Mouse (Mus musculus): ENCODE data around the gene Timm13. TPM values are rescaled to one million over a fixed set of nuclear protein-coding genes. Genes with fewer than 3 reads are reported as not detected.

Timm13 gene
- polyA plus RNA-seq, 1 experiment from 2014 or later, result 293 TPM

GRCm38 (mm10) chr10:80858350-80858935 lies 42.3 kb downstream of the Timm13 start:
- peak overlapping the region; percentile 71 for H3K27ac ChIP-seq (ENCODE audit: poor library complexity, severe bottlenecking)
- peaks cover 28% of the 10 kb centered on the region for H3K4me1 ChIP-seq (replicated peaks)
- H3K4me3 ChIP-seq, result no peak overlapping the region
- peak; percentile 82 for ATAC-seq (ENCODE audit: insufficient number of reproducible peaks, low FRiP score)
- peak overlapping the region; percentile 100; the same call in 1 of the 2 replicates for H3K4me2 ChIP-seq
- H3K27me3 ChIP-seq (replicated peaks), result no peaks in the 10 kb centered on the region
- 66% methylated on average over 7 of the region's 7 CpGs for WGBS
- H3K9ac ChIP-seq, result peak overlapping the region; percentile 42; the same call in 1 of the 2 replicates
- H3K36me3 ChIP-seq, result peaks cover 22% of the 10 kb centered on the region
- H3K9me3 ChIP-seq (replicated peaks), result no peaks in the 10 kb centered on the region

- peak overlapping the region; percentile 38; the same call in 1 of the 2 replicates for H3K9ac ChIP-seq
- no peaks in the 10 kb centered on the region for H3K9me3 ChIP-seq (replicated peaks)
- no peak overlapping the region for H3K4me3 ChIP-seq
- peak overlapping the region; percentile 100 for H3K4me2 ChIP-seq
- WGBS, result 63% methylated on average over 3 of the region's 3 CpGs
- H3K27me3 ChIP-seq (replicated peaks), result no peaks in the 10 kb centered on the region
- H3K36me3 ChIP-seq, result peaks cover 22% of the 10 kb centered on the region
- H3K4me1 ChIP-seq (replicated peaks), result peaks cover 28% of the 10 kb centered on the region
- peak; percentile 47 for ATAC-seq (ENCODE audit: insufficient number of reproducible peaks, low FRiP score)
- H3K27ac ChIP-seq (ENCODE audit: poor library complexity, severe bottlenecking), result peak overlapping the region; percentile 70
Measured at GRCm38 (mm10) chr10:80857848-80858247, 42.9 kb downstream of the Timm13 start.

- no peak for ATAC-seq (ENCODE audit: insufficient number of reproducible peaks, low FRiP score)
- no peaks in the 10 kb centered on the region for H3K27me3 ChIP-seq (replicated peaks)
- H3K36me3 ChIP-seq, result peaks cover 20% of the 10 kb centered on the region
- H3K9me3 ChIP-seq (replicated peaks), result no peaks in the 10 kb centered on the region
- H3K4me2 ChIP-seq, result peak overlapping the region; percentile 100
- 0 out of 2 replicates have a peak overlapping the region, but pooled peaks have one; percentile 98 for H3K4me3 ChIP-seq
- 68% methylated on average over 8 of the region's 8 CpGs for WGBS
- peaks cover 28% of the 10 kb centered on the region for H3K4me1 ChIP-seq (replicated peaks)
- H3K27ac ChIP-seq (ENCODE audit: poor library complexity, severe bottlenecking), result peak overlapping the region; percentile 70
- peak overlapping the region; percentile 38; the same call in 1 of the 2 replicates for H3K9ac ChIP-seq
Measured at GRCm38 (mm10) chr10:80857386-80857785, 43.4 kb downstream of the Timm13 start.

- peak overlapping the region; percentile 100 for H3K4me2 ChIP-seq
- H3K4me3 ChIP-seq, result 0 out of 2 replicates have a peak overlapping the region, but pooled peaks have one; percentile 98
- H3K27me3 ChIP-seq (replicated peaks), result no peaks in the 10 kb centered on the region
- WGBS, result 75% methylated on average over 5 of the region's 5 CpGs
- H3K27ac ChIP-seq (ENCODE audit: poor library complexity, severe bottlenecking), result peak overlapping the region; percentile 70
- peak overlapping the region; percentile 38; the same call in 1 of the 2 replicates for H3K9ac ChIP-seq
- H3K4me1 ChIP-seq (replicated peaks), result peaks cover 28% of the 10 kb centered on the region
- H3K36me3 ChIP-seq, result peaks cover 20% of the 10 kb centered on the region
- no peak for ATAC-seq (ENCODE audit: insufficient number of reproducible peaks, low FRiP score)
- no peaks in the 10 kb centered on the region for H3K9me3 ChIP-seq (replicated peaks)
Measured at GRCm38 (mm10) chr10:80856908-80857307, 43.9 kb downstream of the Timm13 start.

GRCm38 (mm10) chr10:80856267-80856666 lies 44.5 kb downstream of the Timm13 start:
- Histone ChIP-seq H3K4me1 (replicated peaks) (peaks cover 28% of the 10 kb centered on the region), H3K4me3 (peak overlapping the region; percentile 98), H3K4me2 (peak overlapping the region; percentile 100), H3K27ac (ENCODE audit: poor library complexity, severe bottlenecking) (peak overlapping the region; percentile 37; the same call in 1 of the 2 replicates), H3K9me3 (replicated peaks) (no peaks in the 10 kb centered on the region), H3K9ac (peak overlapping the region; percentile 21; the same call in 1 of the 2 replicates), H3K27me3 (replicated peaks) (no peaks in the 10 kb centered on the region), H3K36me3 (peaks cover 20% of the 10 kb centered on the region)
- ATAC-seq (ENCODE audit: insufficient number of reproducible peaks, low FRiP score), result no peak
- 62% methylated on average over 3 of the region's 3 CpGs for WGBS

- Histone ChIP-seq H3K27me3 (replicated peaks) (no peaks in the 10 kb centered on the region), H3K4me1 (replicated peaks) (peaks cover 28% of the 10 kb centered on the region), H3K27ac (ENCODE audit: poor library complexity, severe bottlenecking) (peak overlapping the region; percentile 37; the same call in 1 of the 2 replicates), H3K36me3 (peaks cover 24% of the 10 kb centered on the region), H3K4me3 (peak overlapping the region; percentile 98), H3K4me2 (peak overlapping the region; percentile 100), H3K9ac (peak overlapping the region; percentile 96), H3K9me3 (replicated peaks) (no peaks in the 10 kb centered on the region)
- 18% methylated on average over 11 of the region's 11 CpGs for whole genome bisulfite sequencing
- no peak for ATAC-seq (ENCODE audit: insufficient number of reproducible peaks, low FRiP score)
Measured at GRCm38 (mm10) chr10:80855749-80856073, 45.1 kb downstream of the Timm13 start.

GRCm38 (mm10) chr10:80854913-80855748 lies 45.6 kb downstream of the Timm13 start, which contains the start of the genes Lsm7 and Sppl2b:
Gene Lsm7, minus strand, starts transcription at chr10:80855209.
Gene Sppl2b, plus strand, starts transcription at chr10:80855275.
- H3K4me1 ChIP-seq (replicated peaks), result peaks cover 28% of the 10 kb centered on the region
- ATAC-seq (ENCODE audit: insufficient number of reproducible peaks, low FRiP score), result peak; percentile 77
- H3K4me2 ChIP-seq, result peak within 1 kb of the TSS; percentile 100
- peak within 1 kb of the TSS; percentile 98 for H3K4me3 ChIP-seq
- under 1% methylated on average over 80 of the region's 81 CpGs for WGBS
- no peaks in the 10 kb centered on the region for H3K9me3 ChIP-seq (replicated peaks)
- peak within 1 kb of the TSS; percentile 96 for H3K9ac ChIP-seq
- H3K36me3 ChIP-seq, result peaks cover 29% of the 10 kb centered on the region
- peak within 1 kb of the TSS; percentile 37; the same call in 1 of the 2 replicates for H3K27ac ChIP-seq (ENCODE audit: poor library complexity, severe bottlenecking)
- no peaks in the 10 kb centered on the region for H3K27me3 ChIP-seq (replicated peaks)

Other genes starting within 250 kb of the Timm13 start
- gene Btbd2, start 243.9 kb downstream of the Timm13 start, polyA plus RNA-seq (2016; fragmentation: Nextera tagmentation; extraction: Ambion mirVana), result 64.9 and 65.7 TPM in 2 replicates
- 99.6 and 102 TPM in 2 replicates for gene Mknk2, start 222.9 kb downstream of the Timm13 start, polyA plus RNA-seq (2016; fragmentation: Nextera tagmentation; extraction: Ambion mirVana)
- 34.8 and 38.1 TPM in 2 replicates for gene Mob3a, start 199.0 kb downstream of the Timm13 start, polyA plus RNA-seq (2016; fragmentation: Nextera tagmentation; extraction: Ambion mirVana)
- 13.2 and 18.4 TPM in 2 replicates for gene Izumo4, start 198.8 kb downstream of the Timm13 start, polyA plus RNA-seq (2016; fragmentation: Nextera tagmentation; extraction: Ambion mirVana)
- gene Ap3d1, start 158.7 kb downstream of the Timm13 start, polyA plus RNA-seq (2016; fragmentation: Nextera tagmentation; extraction: Ambion mirVana), result 56.5 and 58.9 TPM in 2 replicates
- gene Dot1l, start 145.8 kb downstream of the Timm13 start, polyA plus RNA-seq (2016; fragmentation: Nextera tagmentation; extraction: Ambion mirVana), result 25.7 and 30.9 TPM in 2 replicates
- gene Sf3a2, start 102.8 kb downstream of the Timm13 start, polyA plus RNA-seq (2016; fragmentation: Nextera tagmentation; extraction: Ambion mirVana), result 51.2 and 58.3 TPM in 2 replicates
- gene Plekhj1, start 102.3 kb downstream of the Timm13 start, polyA plus RNA-seq (2016; fragmentation: Nextera tagmentation; extraction: Ambion mirVana), result 82.4 and 83.2 TPM in 2 replicates
- 0.14 and 0.23 TPM in 2 replicates for gene Amh, start 95.7 kb downstream of the Timm13 start, polyA plus RNA-seq (2016; fragmentation: Nextera tagmentation; extraction: Ambion mirVana)
- 6.1 and 6.7 TPM in 2 replicates for gene Jsrp1, start 87.5 kb downstream of the Timm13 start, polyA plus RNA-seq (2016; fragmentation: Nextera tagmentation; extraction: Ambion mirVana)
- 1,577 and 1,597 TPM in 2 replicates for gene Oaz1, start 74.3 kb downstream of the Timm13 start, polyA plus RNA-seq (2016; fragmentation: Nextera tagmentation; extraction: Ambion mirVana)
- gene Lingo3, start 56.9 kb downstream of the Timm13 start, polyA plus RNA-seq (2016; fragmentation: Nextera tagmentation; extraction: Ambion mirVana), result 0.46 and 0.54 TPM in 2 replicates
- 177 and 182 TPM in 2 replicates for gene Lsm7, start 45.8 kb downstream of the Timm13 start, polyA plus RNA-seq (2016; fragmentation: Nextera tagmentation; extraction: Ambion mirVana)
- 34.8 and 35.2 TPM in 2 replicates for gene Sppl2b, start 45.7 kb downstream of the Timm13 start, polyA plus RNA-seq (2016; fragmentation: Nextera tagmentation; extraction: Ambion mirVana)
- gene Tmprss9, start 29.1 kb downstream of the Timm13 start, polyA plus RNA-seq (2016; fragmentation: Nextera tagmentation; extraction: Ambion mirVana), result not detected in 2 replicates
- 34.3 and 35.3 TPM in 2 replicates for gene Lmnb2, start 17.3 kb upstream of the Timm13 start, polyA plus RNA-seq (2016; fragmentation: Nextera tagmentation; extraction: Ambion mirVana)
- 27.8 and 29.9 TPM in 2 replicates for gene Gadd45b, start 29.1 kb upstream of the Timm13 start, polyA plus RNA-seq (2016; fragmentation: Nextera tagmentation; extraction: Ambion mirVana)
- gene Gng7, start 114.0 kb upstream of the Timm13 start, polyA plus RNA-seq (2016; fragmentation: Nextera tagmentation; extraction: Ambion mirVana), result 1.5 and 1.7 TPM in 2 replicates
- not detected in 2 replicates for gene Diras1, start 124.7 kb upstream of the Timm13 start, polyA plus RNA-seq (2016; fragmentation: Nextera tagmentation; extraction: Ambion mirVana)
- gene Slc39a3, start 136.5 kb upstream of the Timm13 start, polyA plus RNA-seq (2016; fragmentation: Nextera tagmentation; extraction: Ambion mirVana), result 7.5 and 8.7 TPM in 2 replicates
- gene Sgta, start 159.2 kb upstream of the Timm13 start, polyA plus RNA-seq (2016; fragmentation: Nextera tagmentation; extraction: Ambion mirVana), result 152 and 154 TPM in 2 replicates
- 35.5 and 36.6 TPM in 2 replicates for gene Thop1, start 169.1 kb upstream of the Timm13 start, polyA plus RNA-seq (2016; fragmentation: Nextera tagmentation; extraction: Ambion mirVana)
- gene Creb3l3, start 197.9 kb upstream of the Timm13 start, polyA plus RNA-seq (2016; fragmentation: Nextera tagmentation; extraction: Ambion mirVana), result 0.31 and 0.47 TPM in 2 replicates
- 161 and 165 TPM in 2 replicates for gene Map2k2, start 204.9 kb upstream of the Timm13 start, polyA plus RNA-seq (2016; fragmentation: Nextera tagmentation; extraction: Ambion mirVana)
- gene Zbtb7a, start 234.3 kb upstream of the Timm13 start, polyA plus RNA-seq (2016; fragmentation: Nextera tagmentation; extraction: Ambion mirVana), result 24.7 and 24.8 TPM in 2 replicates